Mouse (Mus musculus) ovary, postnatal 10 days (tissue): ENCODE data around the gene Flna.

Experiments
- DNase-seq: peaks from one replicate; pipeline ENCODE4 v3.0.0; 2022; ENCODE audit warnings: low spot score

The Flna gene

DNA sequence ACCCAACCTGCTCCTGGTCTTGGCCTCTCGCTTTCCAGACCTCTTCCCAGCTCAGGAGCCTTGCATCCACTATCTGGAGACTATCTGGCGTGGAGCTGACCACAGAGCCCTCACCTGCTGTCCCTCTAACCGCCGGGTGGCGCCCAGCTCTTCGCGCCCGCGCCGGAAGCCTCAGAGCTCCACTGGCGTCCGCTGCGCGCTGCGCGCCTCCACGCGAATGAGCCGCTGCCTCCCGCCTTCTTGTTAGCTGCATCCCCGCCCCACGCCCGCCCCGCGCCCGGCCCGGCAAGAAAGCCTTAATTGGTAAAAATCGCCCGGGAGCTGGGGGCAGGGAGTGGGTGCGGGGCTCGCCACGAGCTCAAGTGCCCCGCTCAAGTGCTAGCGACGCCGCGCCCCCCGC lies at the start of gene Flna:
Gene Flna (minus strand): TSS at position 206 of the 400 bp plus-strand sequence.
- no peak for DNase-seq

GRCm38 (mm10) chrX:74298348-74298747 lies 48.7 kb upstream of the Flna start:
- DNase-seq, result no peak

GRCm38 (mm10) chrX:74296538-74297448 lies 47.2 kb upstream of the Flna start, which contains the start of gene Atp6ap1:
Atp6ap1 (plus strand) TSS chrX:74297097.
- DNase-seq, result peak; percentile 76

- DNase-seq, result no peak
These were observed 43.8 kb upstream of the Flna start for GRCm38 (mm10) chrX:74293431-74293830.

DNA sequence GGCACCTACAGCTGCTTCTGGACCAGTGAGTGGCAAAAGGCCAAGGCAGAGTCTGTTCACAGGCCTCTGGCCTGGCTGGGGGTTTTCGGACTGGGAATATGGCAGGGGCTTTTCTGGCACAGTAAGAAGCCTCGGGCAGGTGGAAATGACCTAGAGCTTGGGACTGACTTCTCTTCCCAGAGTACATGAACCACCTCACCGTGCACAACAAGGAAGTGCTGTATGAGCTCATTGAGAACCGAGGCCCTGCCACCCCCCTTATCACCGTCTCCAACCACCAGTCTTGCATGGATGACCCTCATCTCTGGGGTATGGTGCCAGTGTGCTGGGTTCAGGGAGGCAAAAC lies 33.4 kb upstream of the Flna start:
- no peak for DNase-seq

GRCm38 (mm10) chrX:74282395-74283091 lies 32.9 kb upstream of the Flna start:
- peak; percentile 33 for DNase-seq

GRCm38 (mm10) chrX:74281732-74282394 lies 32.2 kb upstream of the Flna start, which contains the start of the genes Taz and Dnase1l1:
Taz (plus strand) TSS chrX:74281912.
Dnase1l1 (minus strand) TSS chrX:74282337.
- peak; percentile 18 for DNase-seq

DNA sequence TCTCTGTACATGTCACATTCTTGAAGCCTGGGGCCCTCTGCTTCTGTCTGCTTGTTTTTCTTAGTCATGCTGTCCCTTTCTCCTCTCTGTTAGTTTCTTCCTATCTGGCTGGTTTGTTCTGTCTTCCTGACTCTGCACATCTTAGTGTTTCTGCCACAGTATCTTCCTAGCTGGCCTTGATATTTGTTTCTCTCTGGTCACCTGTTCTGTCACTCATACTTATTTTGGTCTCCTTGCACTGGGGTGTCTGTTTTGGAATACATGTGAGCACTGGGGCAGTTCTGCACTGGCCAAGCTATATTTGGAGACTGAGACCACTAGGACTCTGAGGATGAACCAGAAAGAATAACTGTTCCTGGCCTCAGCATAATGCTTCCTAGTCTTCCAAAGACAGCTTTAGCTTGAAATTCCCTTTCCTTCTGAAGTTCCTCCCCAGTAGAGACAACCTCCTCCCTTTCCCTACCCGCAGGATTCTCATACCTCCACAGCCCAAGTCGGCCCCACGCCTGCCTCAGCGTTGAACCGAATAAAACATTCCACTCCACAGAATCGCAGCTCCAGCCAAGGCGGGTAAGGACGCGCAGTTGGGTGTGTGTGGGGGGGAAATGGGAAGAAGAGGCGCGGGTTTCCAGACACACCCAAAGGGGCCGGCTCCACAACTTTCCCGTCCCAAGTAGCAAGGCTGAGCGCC lies 31.6 kb upstream of the Flna start:
- peak; percentile 18 for DNase-seq

GRCm38 (mm10) chrX:74277916-74278315 lies 28.3 kb upstream of the Flna start:
- DNase-seq, result no peak

DNA sequence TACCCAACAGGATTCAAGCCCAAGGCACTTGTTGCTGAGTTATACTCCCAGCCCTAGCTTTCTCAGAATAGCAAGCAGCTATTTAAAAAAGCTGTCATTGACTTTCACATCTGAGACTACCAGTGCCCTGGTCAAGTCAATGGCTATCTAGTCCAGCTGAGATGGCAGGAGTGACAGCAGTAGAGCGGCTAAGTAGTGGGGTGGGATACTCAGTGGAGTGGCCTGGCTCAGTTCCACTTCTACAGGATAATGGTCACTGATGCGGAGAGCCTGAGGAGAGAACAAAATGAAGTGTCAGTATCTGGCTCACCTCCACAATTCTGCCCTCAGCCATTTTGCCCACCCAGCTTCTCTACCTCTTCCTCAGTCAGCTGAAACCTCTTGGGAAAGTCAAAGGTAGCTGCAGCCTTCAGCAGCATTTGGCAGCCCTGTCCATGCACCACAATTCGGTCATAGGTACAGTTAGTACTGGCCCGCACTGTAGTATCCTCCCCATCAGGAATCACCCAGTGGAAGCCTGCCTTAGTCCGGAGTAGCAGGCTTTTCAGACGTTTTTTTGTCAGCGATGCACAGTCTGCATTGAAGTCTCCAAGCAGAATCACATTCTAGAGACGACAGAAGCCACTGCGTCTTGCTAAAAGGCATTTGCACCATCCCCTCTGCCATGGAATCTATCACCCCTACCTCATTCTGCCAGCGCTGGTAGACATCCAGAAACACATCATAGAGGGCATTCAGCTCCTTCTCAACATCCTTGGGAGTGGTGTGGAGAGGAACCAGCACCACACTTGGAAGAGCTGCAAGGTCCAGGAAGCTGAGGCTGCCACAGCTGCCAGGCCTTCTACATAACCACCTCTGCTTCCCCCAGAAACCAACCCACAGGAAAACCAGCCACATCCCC lies 24.1 kb upstream of the Flna start:
- DNase-seq, result no peak

GRCm38 (mm10) chrX:74270902-74271551 lies 21.4 kb upstream of the Flna start:
- DNase-seq, result no peak

DNA sequence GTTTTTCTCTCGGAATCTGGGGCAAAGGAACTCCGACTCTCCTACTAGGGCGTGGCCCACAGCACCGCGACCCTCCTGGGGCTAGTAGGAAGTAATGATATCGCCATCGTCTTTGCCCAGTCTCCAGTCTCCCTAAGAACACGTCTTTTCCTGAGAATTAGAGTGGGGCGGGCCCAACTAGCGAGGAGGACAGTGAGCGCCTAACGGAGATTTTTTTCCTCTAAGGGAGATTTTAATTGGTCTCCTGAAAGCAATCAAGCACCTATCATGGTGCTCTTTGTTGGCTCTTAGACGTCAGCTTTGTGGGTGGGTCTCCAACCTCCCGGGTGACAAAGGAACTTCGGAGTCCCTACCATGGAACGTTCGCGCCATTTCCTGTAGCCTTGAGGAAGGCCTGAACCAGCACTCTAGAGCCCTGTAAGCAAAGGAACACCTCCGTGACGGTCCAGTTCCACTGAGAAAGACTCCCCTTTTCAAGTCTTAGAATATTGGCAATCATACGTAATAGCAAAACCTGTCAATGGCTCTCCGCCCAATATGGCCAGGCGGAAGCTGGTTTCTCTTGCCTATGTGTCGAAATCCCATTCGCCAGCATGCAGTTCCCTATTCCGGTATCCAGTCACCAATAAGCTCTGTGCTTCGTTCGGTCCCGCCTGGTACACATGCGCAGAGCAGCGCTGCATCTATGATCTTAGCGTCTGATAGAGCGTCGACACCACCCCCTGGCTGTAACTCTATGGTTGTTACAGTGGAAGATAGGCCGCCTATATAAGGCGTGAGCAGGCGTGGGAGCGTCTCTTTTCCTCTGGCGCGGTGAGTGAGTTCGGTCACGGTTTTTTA lies 20.7 kb upstream of the Flna start, which contains the start of gene Rpl10:
Gene Rpl10 (plus strand): TSS at position 751 of the 840 bp plus-strand sequence.
- DNase-seq, result peak; percentile 60

DNA sequence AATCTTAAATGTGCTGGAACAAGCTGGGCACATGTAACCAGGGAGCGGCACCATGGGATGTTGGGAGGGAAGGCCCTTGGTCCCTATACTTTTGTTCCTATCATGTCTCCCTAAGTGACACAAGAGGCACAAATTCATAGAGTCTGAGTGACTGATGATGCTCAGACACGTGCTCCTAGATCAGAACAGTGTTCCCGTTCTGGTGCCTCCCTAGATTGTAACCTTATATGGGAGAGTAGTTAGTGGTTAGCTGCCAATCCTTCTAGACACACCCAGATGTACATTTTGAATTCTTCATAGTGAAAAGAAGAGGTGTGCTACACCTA lies 20.1 kb upstream of the Flna start:
- no peak for DNase-seq

DNA sequence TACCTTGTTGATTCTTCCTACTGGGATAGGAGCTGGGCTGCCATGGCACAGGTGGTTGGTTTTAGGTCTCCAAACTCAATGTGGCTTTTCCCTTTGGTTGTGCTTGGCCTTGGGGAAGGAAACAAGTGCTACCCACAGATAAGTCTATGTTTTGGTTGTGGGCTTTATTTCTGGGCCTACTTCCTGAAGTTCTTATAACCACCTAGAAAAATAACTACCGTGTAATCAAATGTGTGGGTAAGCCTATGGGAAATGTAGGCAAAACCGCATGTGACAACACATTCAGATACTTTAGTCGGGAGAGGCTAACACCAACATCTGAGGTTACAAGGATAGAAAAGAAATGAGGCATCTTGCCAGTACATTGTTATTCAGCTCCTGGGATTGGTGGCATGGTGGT lies 8.1 kb upstream of the Flna start:
- DNase-seq, result no peak

- DNase-seq, result no peak
These were observed 5.4 kb upstream of the Flna start for GRCm38 (mm10) chrX:74254888-74255565.

- peak; percentile 56 for DNase-seq
These were observed 4.7 kb upstream of the Flna start, which contains the start of gene Emd for GRCm38 (mm10) chrX:74254153-74254887. Emd (plus strand) TSS chrX:74254687.

GRCm38 (mm10) chrX:74248651-74249050 lies 969 bp downstream of the Flna start:
- no peak for DNase-seq

GRCm38 (mm10) chrX:74246693-74247092 lies 2.9 kb downstream of the Flna start:
- DNase-seq, result no peak
